Mouse (Mus musculus) liver, embryonic 15.5 days (tissue): ENCODE measurements around the gene Neurog2. TPM values are rescaled to one million over a fixed set of nuclear protein-coding genes. Genes with fewer than 3 reads are reported as not detected.

ENCODE experiments used
- ATAC-seq: fragments of 200-750 bp; cut with Nextera tagmentation; 2 replicates; pipeline ENCODE4 v1.8.0; 2017; ENCODE audit warnings: moderate number of reproducible peaks, mild to moderate bottlenecking, moderate library complexity; ENCODE audit not compliant: insufficient read depth
- H3K27ac ChIP-seq: fragments of 300-500 bp; sonication (generic); replicated peaks from 2 replicates; pipeline ENCODE4 v1.5.1; 2015; ENCODE audit warnings: mild to moderate bottlenecking, inconsistent platforms
- H3K27me3 ChIP-seq: fragments of 300-500 bp; sonication (generic); 2 replicates; pipeline ENCODE4 v1.6.1; 2015; ENCODE audit warnings: mild to moderate bottlenecking, inconsistent platforms
- H3K36me3 ChIP-seq: fragments of 300-500 bp; sonication (generic); replicated peaks from 2 replicates; pipeline ENCODE4 v1.6.1; 2015; ENCODE audit warnings: moderate library complexity, mild to moderate bottlenecking, inconsistent platforms
- H3K4me1 ChIP-seq: fragments of 300-500 bp; sonication (generic); replicated peaks from 2 replicates; pipeline ENCODE4 v1.6.1; 2015; ENCODE audit warnings: inconsistent platforms
- H3K4me2 ChIP-seq: fragments of 300-500 bp; sonication (generic); 2 replicates; pipeline ENCODE4 v1.6.1; 2015; ENCODE audit warnings: moderate library complexity, mild to moderate bottlenecking, inconsistent platforms
- H3K4me3 ChIP-seq: fragments of 300-500 bp; sonication (generic); replicated peaks from 2 replicates; pipeline ENCODE4 v1.5.1; 2015; ENCODE audit warnings: mild to moderate bottlenecking, inconsistent platforms
- H3K9ac ChIP-seq: fragments of 300-500 bp; sonication (generic); 2 replicates; pipeline ENCODE4 v1.6.1; 2015; ENCODE audit warnings: moderate library complexity, mild to moderate bottlenecking, inconsistent platforms
- H3K9me3 ChIP-seq: fragments of 300-500 bp; sonication (generic); replicated peaks from 2 replicates; pipeline ENCODE4 v1.6.1; 2016; ENCODE audit warnings: inconsistent platforms
- WGBS: fragments of 180-500 bp; shearing (Covaris S2); methylation state at CpG from one replicate; pipeline ENCODE4 v1.1.7; 2015; ENCODE audit warnings: mixed read lengths; ENCODE audit not compliant: insufficient replicate concordance; 5-methylcytosine and 5-hydroxymethylcytosine counted together
- polyA plus RNA-seq: library from polyadenylated mRNA; unstranded; fragments of >200 nt; fragmentation: Nextera tagmentation; extraction: Ambion mirVana; gene quantifications from 2 replicates; pipeline ENCODE4 v1.2.1, GENCODE M21; 2015

The Neurog2 gene
- polyA plus RNA-seq, 1 experiment from 2014 or later: not detected

DNA sequence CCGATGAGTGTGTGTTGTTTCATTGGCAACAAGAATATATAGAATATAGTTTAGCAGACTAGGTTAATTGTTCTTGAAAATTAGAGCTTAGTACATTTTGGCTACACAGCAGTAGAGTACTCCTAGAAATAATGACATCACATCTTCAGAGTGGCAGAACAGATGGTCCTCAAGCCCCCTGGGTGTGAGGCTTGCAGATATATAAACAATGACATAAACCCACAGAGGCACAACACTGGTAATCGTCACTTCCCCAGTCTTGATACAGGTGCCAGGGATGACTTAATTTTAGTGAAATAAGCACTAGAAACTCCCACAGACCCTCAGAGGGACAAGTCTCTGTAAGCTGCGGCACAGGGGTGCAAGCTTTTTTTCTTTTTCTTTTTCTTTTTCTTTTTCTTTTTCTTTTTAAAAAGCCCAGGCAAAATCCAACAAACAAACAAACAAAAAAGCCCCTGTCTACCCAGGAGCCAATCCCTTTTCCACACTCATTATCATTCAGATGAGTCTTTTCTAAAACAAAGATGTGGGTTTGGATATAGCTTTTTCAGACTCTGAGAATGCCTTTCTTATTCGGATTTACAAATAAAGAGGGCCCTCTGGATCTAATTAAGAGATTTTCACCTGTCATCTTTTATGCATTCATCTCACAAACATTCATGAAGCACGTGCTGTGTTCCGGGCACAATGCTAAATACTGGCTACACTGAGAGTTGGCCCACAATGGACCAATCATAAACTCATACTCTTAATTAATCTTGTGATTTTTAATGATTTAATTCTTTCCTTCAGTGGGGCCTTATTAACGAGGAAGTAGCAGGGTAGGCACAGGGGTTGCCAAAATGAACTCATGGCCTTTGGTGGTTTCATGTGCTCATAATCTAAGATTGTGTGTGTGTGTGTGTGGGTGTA lies 19.1 kb downstream of the Neurog2 start:
- no peak overlapping the region for H3K4me3 ChIP-seq
- WGBS: 46% methylated on average over 7 of the region's 7 CpGs
- no peaks in the 10 kb centered on the region for H3K4me1 ChIP-seq
- ATAC-seq: no peak
- H3K9ac ChIP-seq: no peak overlapping the region
- H3K9me3 ChIP-seq: no peaks in the 10 kb centered on the region
- H3K27ac ChIP-seq: no peak overlapping the region
- peaks cover 4% of the 10 kb centered on the region; the same call in 1 of the 2 replicates for H3K27me3 ChIP-seq
- no peak overlapping the region for H3K4me2 ChIP-seq
- no peaks in the 10 kb centered on the region for H3K36me3 ChIP-seq

DNA sequence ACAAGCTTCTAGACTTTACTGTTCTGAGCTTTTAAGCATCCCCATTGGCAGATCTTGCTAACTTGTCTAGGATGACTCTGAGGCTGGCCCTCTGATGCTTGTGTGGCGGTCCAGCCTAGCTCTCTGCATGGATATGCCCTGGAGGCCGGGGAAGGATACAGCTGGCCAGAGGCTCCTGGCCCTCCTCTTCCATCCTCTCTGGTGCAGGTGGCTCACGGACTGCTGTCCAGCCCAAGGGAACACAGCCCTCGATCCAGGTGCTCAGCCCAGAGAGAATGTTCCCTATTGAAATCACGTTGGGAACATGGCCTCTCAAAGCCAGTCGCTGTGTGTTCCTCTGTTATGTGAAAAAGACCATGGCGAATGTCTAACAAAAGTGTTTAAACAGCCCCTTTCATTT lies 27.8 kb downstream of the Neurog2 start:
- no peak overlapping the region for H3K27ac ChIP-seq
- H3K4me1 ChIP-seq: no peaks in the 10 kb centered on the region
- H3K27me3 ChIP-seq: no peaks in the 10 kb centered on the region
- 61% methylated on average over 7 of the region's 7 CpGs for WGBS
- H3K9ac ChIP-seq: no peak overlapping the region
- no peak overlapping the region for H3K4me2 ChIP-seq
- ATAC-seq: no peak
- H3K4me3 ChIP-seq: no peak overlapping the region
- H3K36me3 ChIP-seq: no peaks in the 10 kb centered on the region
- H3K9me3 ChIP-seq: no peaks in the 10 kb centered on the region

DNA sequence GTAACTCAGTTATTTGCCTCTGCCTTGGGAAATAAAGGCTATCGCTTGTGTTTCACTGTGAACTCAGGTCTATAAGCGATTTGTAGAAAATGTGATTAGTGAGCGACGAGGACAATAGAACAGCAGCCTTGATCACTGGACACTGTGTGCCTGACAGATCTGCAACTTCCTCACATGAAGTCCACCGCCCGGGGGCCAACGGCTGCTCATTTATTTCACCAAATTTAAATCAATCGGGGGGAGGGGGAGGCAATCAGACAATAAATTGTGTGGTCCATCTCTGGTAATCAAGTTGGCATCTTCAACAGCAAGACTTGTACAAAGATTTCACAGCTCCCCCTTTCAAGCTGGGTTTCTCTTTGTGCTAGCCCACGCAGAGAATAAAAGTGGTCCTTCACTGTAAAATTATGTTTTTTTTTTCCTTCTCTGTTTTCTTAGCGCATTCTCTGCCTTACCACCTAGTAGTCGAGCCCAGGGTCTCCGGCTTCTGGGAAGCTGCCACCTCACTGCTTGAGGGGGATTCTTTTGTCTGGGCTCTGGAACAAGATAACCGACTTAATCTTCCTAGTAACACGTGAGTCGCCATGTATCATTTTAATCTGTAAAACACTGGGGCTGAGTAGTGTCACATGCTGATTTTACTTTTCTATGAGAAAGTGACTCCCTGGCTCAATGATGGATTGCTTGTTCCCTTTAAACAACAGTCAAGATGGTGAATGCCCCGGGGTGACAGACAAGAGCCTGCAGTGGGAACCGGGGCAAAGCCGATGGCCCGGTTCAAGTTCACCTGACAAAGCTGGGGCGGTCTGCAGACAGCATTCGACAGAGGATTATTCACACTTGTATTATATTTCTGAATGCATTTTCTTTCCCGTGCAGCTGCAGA lies 29.0 kb downstream of the Neurog2 start:
- Histone ChIP-seq H3K27me3 (no peaks in the 10 kb centered on the region), H3K9me3 (no peaks in the 10 kb centered on the region), H3K9ac (no peak overlapping the region), H3K4me2 (no peak overlapping the region), H3K4me3 (no peak overlapping the region), H3K27ac (no peak overlapping the region), H3K4me1 (no peaks in the 10 kb centered on the region), H3K36me3 (no peaks in the 10 kb centered on the region)
- WGBS: 62% methylated on average over 22 of the region's 22 CpGs
- no peak for ATAC-seq

DNA sequence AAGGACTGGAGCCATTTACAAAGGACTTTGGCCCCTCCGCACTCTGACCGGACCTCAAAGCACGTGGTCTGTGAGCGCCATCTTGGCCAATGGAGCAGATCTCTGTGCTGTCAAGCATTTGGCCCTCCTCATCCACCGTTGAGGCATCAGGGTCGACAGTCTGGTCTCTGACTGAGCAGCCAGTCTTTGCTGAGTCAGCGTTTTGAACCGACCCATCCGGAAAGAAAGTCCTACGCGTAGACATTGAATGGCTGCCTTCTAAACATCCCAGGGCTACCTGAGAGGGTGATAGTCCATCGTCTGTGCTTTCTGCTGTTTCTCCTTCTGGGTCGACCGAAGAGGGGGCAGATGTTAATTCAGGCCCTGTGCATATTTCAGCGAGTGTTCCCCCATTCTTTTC lies 46.8 kb downstream of the Neurog2 start:
- no peaks in the 10 kb centered on the region for H3K9me3 ChIP-seq
- WGBS: 79% methylated on average over 15 of the region's 15 CpGs
- H3K4me3 ChIP-seq: no peak overlapping the region
- no peaks in the 10 kb centered on the region for H3K36me3 ChIP-seq
- no peak overlapping the region for H3K4me2 ChIP-seq
- H3K27me3 ChIP-seq: no peaks in the 10 kb centered on the region
- H3K27ac ChIP-seq: no peak overlapping the region
- no peak overlapping the region for H3K9ac ChIP-seq
- no peaks in the 10 kb centered on the region for H3K4me1 ChIP-seq
- ATAC-seq: no peak

Other genes with a start within 250 kb of the Neurog2 start
- 6.6 and 7.9 TPM in 2 replicates for gene Ank2, start 133.8 kb upstream of the Neurog2 start, polyA plus RNA-seq
- 20.3 and 27.3 TPM in 2 replicates for gene Larp7, start 79.8 kb upstream of the Neurog2 start, polyA plus RNA-seq
- 3.8 and 4.3 TPM in 2 replicates for gene Zgrf1, start 79.6 kb upstream of the Neurog2 start, polyA plus RNA-seq
- 0.59 and 0.62 TPM in 2 replicates for gene Alpk1, start 147.4 kb downstream of the Neurog2 start, polyA plus RNA-seq
- 14.9 and 15.3 TPM in 2 replicates for gene Tifa, start 156.7 kb downstream of the Neurog2 start, polyA plus RNA-seq
- 19.1 and 19.2 TPM in 2 replicates for gene Ap1ar, start 204.4 kb downstream of the Neurog2 start, polyA plus RNA-seq